Mouse (Mus musculus) lung, postnatal 14 days (tissue): ENCODE results near the gene Higd1a.
A peak's percentile ranks its signal among the peaks of the same experiment; 100 is the strongest.

Experiments
- DNase-seq: peaks from one replicate; pipeline ENCODE4 v3.0.0; 2021

The Higd1a gene

DNA sequence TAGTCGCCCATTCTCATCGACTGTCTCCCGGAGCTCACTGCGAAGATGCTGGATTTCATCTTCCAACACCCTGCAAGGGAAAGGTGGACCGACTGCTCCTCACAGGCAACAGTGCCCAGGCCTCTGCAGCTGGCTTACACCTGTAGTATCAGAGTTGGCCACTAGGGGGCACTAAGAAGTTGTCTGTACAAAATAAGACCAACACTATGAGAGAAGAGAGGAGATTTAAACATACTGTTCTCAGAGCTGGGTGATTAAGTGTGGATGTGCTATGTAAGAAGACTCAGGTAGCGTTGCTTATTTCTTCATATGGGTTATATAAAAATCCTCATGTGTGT, 27.2 kb downstream of the Higd1a start:
- DNase-seq, result peak; percentile 90

DNA sequence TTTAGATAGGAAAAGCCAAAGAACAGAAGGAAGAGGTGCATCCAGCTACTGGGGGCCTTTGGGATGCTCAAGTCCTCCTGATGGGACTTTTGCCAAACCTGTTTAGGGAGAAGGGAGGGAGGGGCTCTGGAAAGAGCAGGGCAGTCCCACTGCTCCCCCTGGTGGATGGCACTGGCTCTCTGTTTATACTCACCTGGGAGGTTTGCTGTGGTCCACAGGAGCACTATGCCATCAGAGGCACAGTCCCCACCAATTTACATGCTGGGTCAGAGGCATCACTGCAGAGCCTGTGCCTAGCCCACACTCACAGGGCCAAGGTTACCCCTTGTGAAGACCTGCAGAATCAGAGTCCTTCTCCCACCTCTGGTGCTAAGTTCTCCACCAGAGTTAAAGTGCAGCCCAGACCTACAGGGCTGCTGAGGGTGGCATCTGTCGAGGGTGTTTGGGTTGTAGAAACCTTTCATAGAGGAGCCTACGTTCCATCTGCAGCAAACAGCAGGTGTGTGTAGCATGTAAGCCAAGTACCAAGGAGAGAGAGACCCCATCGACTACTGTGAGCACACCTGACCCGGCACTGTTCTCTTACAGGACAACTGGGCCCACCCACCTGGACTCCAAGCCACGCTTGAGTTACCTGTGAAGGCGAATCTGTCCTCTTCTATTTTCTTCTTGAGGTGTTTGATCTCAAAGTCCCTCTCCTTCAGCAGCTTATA, 27.8 kb downstream of the Higd1a start:
- DNase-seq, result peak; percentile 59

DNA sequence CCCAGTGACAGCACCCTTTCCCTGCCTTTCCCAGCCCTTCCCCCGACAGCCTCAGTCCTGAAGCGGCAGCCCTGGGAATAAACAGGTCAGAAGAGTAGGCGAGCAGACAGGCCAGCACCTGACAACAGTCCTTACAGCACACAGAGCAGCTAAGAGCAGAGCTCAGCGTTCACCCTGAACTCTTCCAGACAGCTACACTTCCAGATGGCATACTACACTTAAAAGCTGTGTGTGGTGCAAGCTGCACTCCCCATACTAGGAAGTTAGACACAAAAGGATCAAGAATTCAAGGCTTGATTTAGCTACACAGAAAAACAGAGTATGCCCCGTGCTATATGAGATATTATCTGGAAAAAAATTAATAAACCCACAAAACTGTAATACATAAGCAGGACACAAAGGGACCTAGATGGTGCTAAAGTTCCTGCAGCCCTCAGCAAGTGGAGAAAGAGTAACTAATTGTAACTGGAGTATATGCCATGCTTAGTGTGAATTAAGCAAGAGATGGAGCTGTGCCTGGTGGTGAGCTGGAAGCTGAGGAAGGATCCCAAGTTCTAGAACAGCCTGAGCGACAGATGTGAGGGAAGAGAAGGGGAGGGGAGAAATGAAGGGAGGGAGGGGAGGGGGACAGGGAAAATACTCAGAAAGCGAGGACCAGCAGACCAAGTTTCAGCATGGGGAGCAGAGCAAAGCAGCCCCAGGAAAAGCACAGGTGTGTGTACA, 28.7 kb downstream of the Higd1a start:
- DNase-seq, result no peak

DNA sequence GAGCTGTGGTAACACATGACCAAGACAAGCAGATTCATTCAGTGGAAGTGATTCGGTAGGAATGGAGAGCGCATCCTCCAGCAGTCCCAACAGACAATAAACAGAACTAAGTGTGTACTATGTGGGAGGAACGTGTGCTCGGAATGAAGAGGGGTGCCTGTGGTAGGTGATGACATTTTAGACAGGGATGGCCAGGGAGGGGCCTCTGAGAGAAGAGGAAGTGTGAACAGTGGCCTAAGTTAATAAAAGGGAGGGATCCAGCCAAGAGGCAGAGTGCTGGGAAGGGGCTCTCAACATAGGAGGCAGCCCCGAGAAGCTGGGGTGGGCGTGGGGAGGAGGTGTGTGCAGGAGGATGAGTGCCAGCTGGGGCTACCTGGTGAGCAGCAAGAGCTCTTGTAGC, 29.8 kb downstream of the Higd1a start:
- DNase-seq, result no peak

DNA sequence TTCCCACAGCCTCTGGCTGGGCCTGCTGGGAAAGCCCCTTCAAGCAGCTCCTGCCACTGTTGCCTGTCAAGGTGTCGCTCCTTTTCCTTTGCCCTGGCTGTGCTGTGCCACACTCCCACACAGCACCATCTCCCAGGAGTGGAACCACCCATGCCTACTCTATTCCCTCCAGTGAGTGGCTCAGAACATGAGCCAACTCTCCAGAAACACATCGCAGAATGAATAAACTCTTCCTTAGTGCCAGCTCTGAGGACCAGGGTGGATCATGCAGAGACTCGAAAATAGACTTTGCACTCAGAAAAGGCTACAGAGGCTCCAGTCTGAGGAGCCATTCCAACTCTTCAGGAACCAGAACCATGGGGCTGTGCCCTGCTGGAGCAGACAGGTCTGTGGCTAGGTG, 31.8 kb downstream of the Higd1a start:
- no peak for DNase-seq

DNA sequence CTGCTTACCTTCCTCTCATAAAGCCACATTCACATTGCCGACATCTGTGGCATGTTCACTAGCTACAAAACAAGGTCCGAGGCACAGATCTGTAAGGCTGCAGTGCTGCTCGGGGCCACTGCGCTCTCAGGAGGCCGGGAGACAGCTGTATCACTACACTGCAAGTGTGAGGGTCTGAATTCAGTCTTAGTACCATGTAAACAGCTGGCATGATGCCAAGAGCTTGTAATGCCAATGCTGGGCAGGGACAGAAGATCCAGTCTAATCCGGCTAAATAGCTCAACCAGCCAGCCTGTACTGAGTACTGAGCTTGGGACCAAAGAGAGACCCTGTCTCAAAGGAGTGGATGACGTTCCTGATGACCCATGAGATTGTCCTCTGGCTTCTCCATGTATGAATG, 34.2 kb downstream of the Higd1a start:
- no peak for DNase-seq

DNA sequence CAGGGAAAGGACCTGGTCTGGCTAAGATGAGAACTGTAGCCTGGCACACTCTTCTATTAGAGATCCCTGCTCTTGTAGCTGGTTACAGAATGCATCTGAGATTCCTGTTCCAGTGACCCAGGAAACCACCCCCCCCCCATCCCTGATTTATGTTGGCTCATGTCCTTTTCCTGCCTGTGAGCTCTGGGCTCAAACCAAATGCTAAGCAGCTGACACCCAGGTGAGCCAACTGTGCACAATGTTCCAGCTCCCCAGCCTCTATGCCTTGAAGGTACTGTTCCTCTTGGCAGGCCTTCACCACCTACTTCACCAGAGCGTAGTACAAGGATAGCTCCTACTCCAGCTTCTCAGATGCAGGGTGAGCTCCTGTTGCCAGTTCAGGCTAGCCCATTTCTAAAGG, 35.1 kb downstream of the Higd1a start:
- no peak for DNase-seq

DNA sequence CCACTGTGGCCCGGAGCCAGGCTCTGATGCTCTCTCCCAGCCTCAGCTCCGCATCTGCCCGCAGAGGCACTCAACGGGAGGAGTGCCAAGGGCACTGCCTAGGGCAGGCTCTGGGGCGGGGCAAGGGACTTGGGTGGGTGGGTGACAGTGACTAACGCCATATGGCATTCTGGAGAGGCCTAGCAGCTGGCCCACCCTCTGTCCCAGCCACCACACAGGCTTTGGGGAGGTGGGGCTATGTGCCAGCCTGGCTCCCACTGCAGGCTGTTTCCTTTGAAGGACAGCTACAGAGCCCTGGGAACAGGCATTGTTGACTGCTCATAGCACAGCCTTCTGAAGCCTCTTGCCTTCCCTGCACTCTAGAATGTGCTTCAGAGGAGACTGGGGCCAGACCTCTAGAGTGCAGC, 35.6 kb downstream of the Higd1a start:
- peak; percentile 31 for DNase-seq

DNA sequence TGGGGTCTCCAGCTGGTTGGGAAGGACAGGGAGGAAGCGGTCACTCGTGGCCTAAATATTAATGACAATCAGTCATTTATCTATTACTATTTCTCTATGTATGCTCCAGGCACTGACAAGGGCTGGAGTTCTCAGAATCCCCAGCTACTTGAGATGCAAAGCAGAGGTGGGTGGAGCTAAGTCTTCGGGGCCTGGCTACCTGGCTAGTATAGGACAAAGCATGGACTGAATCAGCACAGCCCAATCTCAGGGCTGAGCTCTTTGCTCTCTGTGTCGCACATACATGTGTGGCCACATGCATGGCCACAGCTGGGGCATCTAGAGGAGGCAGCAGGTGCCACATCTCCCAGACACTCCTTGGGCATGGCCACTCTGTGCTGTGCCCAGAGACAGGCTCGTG, 37.4 kb downstream of the Higd1a start:
- DNase-seq, result no peak

DNA sequence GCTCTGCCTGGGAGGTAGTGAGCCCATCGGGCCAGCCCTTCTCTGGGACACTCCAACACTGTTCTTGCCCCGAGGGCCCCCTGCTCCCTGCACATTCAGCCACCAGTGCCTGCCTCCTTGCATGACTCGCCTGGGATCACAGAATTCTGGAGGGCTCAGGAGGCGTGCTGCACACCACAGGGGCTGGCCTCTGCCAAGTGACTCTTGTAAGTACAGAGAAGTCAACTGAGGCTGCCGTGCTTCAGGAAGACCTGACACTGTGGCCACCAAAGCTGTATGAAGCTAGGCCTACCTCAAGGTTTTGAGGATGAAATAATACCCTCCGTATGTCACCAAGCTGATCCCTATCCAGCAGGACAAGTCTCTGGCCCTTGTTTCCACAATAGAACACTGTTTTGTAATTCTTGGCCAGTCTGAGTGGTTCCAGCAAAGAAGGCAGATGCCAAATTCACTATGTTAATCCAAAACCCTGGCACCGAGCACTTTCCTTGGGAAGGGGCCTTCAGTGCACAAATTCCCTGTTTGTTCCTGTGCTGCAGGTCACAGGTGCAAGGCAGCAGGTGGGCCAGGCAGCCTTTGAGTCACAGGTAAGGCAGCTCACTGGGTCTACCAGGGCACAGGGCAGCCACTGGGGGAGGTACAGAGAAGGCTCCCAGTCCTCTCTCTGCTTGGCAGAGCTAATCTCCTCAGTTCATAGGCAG, 38.2 kb downstream of the Higd1a start:
- no peak for DNase-seq

DNA sequence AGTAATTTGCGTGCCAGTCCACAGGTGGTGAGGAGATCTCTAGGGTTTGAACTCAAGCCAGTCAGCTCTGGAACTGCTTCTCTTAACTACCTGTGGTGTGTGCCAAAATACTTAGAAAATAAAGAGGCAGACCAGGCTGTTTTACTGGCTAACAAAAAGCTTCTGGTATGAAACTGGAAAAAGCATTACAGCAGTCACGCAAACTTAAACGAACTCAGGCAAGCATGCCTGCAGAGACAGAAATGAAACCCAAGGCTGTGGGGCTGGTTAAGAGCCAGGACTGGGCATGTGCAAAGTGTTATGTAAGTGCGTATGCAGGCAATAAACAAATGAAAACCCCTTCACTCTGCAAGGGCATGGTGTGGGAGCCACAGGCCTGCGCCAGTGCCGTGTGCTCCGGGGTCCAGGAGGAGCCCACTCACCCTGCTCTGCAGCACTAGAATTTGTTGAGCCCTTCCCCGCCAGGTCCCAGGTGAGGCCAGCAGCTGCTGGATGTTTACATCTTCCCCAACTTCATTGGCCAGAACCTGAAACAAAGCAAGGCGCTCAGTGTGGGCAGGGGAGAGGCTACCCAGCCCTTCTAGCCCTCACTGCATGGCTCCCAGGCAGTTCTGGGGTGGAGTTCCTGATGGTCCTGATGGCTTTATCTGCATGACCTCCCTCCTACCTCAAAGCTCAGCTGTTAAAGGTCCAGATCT, 38.9 kb downstream of the Higd1a start:
- DNase-seq, result peak; percentile 40

DNA sequence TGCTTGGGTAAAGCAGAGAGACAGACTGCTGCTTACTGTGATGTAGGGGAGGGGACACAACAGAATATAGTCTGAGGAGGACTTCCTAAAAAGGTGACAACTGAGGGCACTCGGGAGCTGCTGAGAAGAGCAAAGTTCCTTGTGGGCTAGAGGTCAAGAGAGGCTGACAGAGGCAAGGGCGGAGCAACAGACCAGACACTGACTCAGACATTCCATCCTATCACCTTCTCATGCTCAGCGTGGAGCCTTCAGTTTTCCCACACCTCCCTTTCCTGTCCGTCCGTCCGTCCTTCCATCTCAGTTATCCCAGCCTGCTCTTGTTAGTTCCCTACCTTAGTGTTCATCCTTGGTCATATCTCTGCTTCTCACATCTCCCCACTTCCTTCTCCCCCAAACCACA, 43.0 kb downstream of the Higd1a start:
- no peak for DNase-seq

DNA sequence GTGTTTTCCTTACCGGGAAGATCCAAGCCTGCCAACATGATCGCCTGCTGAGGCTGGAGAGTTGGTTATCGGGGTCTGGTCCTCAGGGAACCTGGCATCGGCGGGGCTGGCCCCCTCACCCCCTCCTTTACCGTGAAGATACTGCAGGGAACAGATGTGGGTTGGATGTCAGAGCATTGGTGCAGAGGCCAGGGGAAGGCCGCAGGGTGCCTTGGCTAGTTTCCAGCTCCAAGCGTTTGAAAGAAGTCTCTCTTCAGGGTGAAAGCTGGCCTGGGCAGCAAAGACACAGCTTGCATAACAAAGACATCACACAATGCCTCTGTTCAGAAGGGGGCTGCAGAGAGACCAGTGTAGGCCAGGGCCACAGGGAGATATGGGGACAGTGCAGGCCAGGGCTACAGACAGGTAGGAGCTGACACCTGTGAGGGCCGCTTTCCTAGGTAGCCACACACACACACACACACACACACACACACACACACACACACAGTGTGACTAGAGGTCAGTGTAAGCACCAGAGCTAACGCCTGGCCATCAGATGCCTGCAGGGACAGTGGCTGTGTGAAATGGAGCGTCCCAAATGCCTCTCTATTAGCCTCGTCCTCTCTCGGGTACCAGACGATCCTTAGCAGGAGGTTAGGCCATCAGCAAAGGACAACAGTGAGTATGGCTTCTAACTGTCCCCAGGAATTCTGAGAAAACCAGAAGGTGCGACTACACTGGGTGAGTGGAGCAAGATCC, 47.9 kb downstream of the Higd1a start:
- DNase-seq, result peak; percentile 40

DNA sequence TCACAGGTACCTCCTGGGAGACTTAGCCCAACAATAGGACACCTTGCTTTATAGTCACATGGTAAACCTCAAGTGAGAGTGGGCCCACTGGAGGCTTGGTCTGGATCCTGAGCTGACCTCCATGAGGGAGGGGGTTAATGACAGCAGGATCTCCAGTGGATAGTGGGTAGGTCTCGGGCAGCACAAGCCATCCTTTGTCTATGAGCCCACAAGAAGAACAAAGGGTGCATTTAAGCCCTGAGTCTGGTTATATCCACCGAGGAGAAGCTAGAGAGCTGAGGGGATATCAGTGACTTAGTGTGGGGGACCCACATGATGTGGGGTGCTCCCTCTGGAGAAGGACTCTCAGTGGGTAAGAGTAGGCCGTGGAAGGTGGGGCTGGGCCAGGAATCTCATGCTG, 49.7 kb downstream of the Higd1a start:
- DNase-seq, result no peak

DNA sequence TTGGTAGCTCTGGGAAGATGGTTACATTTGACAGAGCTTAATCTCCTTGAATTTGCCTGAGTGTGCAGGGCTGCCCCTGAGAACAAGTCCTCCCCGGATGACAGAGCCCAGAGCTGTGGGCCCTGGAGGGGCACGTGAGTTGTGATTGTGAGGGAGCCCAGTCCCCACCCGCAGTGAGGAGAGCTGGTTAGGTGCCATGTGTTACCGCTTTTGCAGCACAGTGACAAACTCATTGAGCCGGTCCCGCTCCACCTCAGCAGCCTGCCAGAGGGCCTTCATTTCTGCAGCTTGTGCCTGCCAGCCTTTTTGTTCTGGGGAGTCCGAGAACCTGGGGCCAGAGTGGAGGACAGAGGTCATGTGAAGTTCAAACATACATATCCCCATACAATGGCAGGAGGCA, 50.2 kb downstream of the Higd1a start:
- no peak for DNase-seq

DNA sequence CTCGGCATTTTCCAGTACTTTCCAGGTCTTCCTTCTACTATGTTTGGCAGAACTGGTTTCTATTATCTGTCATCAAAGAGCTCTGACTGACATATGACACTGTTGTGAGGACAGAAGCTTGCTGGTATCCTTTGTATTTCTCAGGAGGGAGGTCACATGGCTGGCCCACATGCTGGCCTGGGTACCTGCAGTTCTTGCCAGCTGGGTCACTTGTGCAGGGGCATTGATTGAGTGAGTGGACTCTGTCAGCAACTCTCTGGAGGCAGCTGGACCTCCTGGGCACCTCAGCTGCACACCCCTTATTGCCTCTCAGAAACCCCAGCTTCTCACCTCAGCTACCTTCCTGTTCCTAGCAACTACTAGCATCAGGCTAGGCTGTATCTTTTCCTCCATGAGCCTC, 50.6 kb downstream of the Higd1a start:
- DNase-seq, result no peak

DNA sequence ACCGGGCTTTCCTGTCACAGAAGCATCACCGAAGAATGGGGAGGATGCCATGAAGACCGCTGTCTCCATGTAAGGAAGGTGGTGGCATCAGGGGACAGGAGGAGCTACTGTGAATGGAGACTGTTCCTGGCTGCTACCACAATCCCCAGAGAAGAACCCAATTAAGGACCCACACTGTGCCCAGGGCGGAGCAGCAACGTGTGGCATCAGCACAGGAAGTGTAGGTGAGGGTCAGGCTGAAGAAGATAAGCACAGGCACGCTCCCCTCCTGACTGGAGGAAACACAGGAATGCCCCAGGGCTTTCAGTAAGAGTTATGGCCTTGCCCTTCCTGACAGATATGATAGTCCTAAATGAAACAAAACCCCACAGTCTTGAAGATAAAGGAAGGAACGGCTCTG, 55.4 kb downstream of the Higd1a start:
- DNase-seq, result no peak

DNA sequence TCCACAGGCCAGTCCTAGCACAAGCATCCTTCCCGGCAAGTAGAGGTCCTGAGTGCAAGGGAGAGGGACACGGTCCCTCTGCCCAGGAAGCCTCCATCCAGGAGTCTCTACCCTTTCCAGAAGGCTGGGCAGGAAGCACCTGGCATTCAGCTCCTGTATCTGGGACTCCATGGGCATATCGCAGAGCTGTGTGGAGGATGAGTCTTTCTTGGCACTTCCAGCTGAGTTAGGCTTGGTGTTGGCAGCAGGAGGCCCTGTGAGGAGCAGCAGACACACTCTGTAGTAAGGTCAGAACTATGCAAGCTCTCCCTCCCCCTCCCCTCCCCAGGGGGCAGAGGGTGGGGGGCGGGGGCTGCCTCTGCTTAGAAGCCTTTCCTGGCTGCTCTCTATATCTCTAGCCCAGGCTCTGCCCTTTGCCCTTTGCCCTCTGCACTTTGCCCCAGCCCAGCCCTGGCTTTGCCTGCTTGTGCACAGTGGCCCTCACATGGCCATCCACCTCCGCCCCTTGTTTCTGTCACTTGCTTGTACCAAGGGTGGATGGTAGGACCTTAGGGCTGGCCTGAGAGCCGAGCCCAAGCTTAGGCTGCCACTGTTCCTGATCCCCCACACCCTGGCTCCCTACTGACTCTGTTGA, 59.2 kb downstream of the Higd1a start:
- no peak for DNase-seq
